Mouse (Mus musculus) limb, embryonic 11.5 days (tissue): Measurements from ENCODE around the gene Polr3b. TPM values are rescaled to one million over a fixed set of nuclear protein-coding genes. Genes with fewer than 3 reads are reported as not detected.

Experiments used
- ATAC-seq: fragments of 200-750 bp; cut with Nextera tagmentation; 2 replicates; pipeline ENCODE4 v1.8.0; 2017; ENCODE audit warnings: low read depth; ENCODE audit not compliant: insufficient number of reproducible peaks, low FRiP score, low TSS enrichment
- DNase-seq: peaks from one replicate; pipeline ENCODE4 v3.0.0-alpha.2; 2015; ENCODE audit warnings: low spot score
- H3K27ac ChIP-seq: fragments of 300-500 bp; sonication (generic); replicated peaks from 2 replicates; pipeline ENCODE4 v1.5.1; 2014; ENCODE audit warnings: low read depth, mild to moderate bottlenecking, low read length
- H3K27me3 ChIP-seq: fragments of 300-500 bp; sonication (generic); 2 replicates; pipeline ENCODE4 v1.6.1; 2014; ENCODE audit warnings: mild to moderate bottlenecking, low read length, mixed read lengths; ENCODE audit not compliant: control insufficient read depth, insufficient read depth
- H3K36me3 ChIP-seq: fragments of 300-500 bp; sonication (generic); 2 replicates; pipeline ENCODE4 v1.6.1; 2014; ENCODE audit warnings: mild to moderate bottlenecking, low read length, moderate library complexity, mixed read lengths; ENCODE audit not compliant: control insufficient read depth, insufficient read depth
- H3K4me1 ChIP-seq: fragments of 300-500 bp; sonication (generic); 2 replicates; pipeline ENCODE4 v1.6.1; 2014; ENCODE audit warnings: low read length, mixed read lengths; ENCODE audit not compliant: control insufficient read depth, insufficient read depth
- H3K4me2 ChIP-seq: fragments of 300-500 bp; sonication (generic); 2 replicates; pipeline ENCODE4 v1.6.1; 2014; ENCODE audit warnings: low read depth, mild to moderate bottlenecking, moderate library complexity; ENCODE audit not compliant: severe bottlenecking
- H3K4me3 ChIP-seq: fragments of 300-500 bp; sonication (generic); 2 replicates; pipeline ENCODE4 v1.5.1; 2014; ENCODE audit warnings: low read depth, low read length
- H3K9ac ChIP-seq: fragments of 300-500 bp; sonication (generic); 2 replicates; pipeline ENCODE4 v1.6.1; 2014; ENCODE audit warnings: mild to moderate bottlenecking, low read length
- H3K9me3 ChIP-seq: fragments of 300-500 bp; sonication (generic); 2 replicates; pipeline ENCODE4 v1.6.1; 2016; ENCODE audit warnings: low read length; ENCODE audit not compliant: control insufficient read depth
- WGBS: fragments of 180-500 bp; shearing (Covaris S2); extraction: QIAGEN DNeasy Blood & Tissue Kit; methylation state at CpG from one replicate; pipeline ENCODE4 v1.1.7; 2014; 5-methylcytosine and 5-hydroxymethylcytosine counted together
- polyA plus RNA-seq: library from polyadenylated mRNA; unstranded; fragments of >200 nt; fragmentation: Nextera tagmentation; extraction: Ambion mirVana; gene quantifications from 2 replicates; pipeline ENCODE4 v1.2.1, GENCODE M21; 2014

The Polr3b gene
- polyA plus RNA-seq, 1 experiment from 2014 or later: 19.8 TPM

DNA sequence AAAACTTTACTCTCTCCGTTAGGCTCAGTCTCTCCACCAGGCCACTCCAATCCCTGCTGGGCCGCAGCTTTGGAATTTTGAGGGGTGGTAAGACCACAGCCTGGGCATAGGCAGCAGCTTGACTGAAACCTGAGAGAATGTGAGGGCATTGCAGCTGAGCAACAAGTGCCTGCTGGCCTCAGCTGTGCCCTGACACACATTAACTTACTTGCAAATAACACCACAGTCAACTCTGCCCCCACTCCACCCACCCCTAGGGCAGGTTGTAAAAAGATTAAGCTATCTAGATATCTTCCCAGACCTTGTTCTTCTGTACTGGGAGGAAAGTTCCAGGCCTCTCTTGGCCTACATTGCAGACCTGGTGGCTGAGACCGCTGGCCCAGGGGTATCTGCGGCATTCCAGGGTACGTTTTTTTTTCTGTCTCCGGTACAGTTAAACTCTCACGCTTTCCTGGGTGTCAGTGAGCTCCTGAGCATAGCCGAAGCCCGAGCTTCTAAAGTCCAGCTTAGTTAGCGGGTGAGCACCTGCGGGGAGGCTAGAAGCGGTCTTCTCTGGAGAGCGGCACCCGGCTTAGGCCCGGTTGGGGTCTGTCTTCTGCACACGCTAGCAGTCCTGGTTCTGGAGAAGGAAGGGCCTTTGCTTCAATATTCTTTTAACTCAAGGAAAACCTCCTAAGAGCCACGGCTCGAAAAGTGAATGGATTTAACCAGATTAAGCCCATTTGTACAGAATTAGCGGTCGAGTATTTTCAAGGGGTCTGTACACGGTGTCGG lies 135.5 kb downstream of the Polr3b start:
- H3K4me3 ChIP-seq: no peak overlapping the region
- 3% methylated on average over 22 of the region's 22 CpGs for WGBS

DNA sequence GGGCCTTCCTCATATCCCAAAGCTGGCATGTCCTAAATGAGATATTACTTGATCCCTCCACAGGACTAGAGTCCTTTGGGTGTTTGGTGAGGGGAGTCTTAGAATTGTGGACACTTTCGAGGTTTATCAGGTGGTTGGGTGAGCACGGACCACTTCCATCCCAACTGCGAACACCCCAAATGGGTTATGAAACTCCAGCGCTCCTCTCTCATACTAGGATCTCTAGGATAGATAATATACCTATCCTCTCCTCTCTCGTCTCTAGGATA lies 136.0 kb downstream of the Polr3b start:
- Histone ChIP-seq H3K27me3 (peaks cover 78% of the 10 kb centered on the region), H3K4me2 (no peak overlapping the region), H3K27ac (no peak overlapping the region), H3K36me3 (no peaks in the 10 kb centered on the region), H3K4me1 (peaks cover 24% of the 10 kb centered on the region), H3K9ac (no peak overlapping the region), H3K9me3 (no peaks in the 10 kb centered on the region), H3K4me3 (no peak overlapping the region)
- DNase-seq (peak; percentile 52), ATAC-seq (no peak)
- WGBS: 4% methylated on average over 5 of the region's 5 CpGs

More for the DNA sequence above, 135.5 kb downstream of the Polr3b start:
- Histone ChIP-seq H3K36me3 (no peaks in the 10 kb centered on the region), H3K27ac (no peak overlapping the region), H3K27me3 (peaks cover 83% of the 10 kb centered on the region), H3K9ac (no peak overlapping the region), H3K4me1 (peaks cover 24% of the 10 kb centered on the region), H3K9me3 (no peaks in the 10 kb centered on the region), H3K4me2 (no peak overlapping the region; the same call in 1 of the 2 replicates)
- ATAC-seq (no peak), DNase-seq (peak; percentile 66)

GRCm38 (mm10) chr10:84758483-84759431 lies 136.7 kb downstream of the Polr3b start:
- H3K9ac ChIP-seq: no peak overlapping the region
- H3K4me2 ChIP-seq: 0 out of 2 replicates have a peak overlapping the region, but pooled peaks have one; percentile 2
- 0 out of 2 replicates have a peak overlapping the region, but pooled peaks have one; percentile 7 for H3K4me3 ChIP-seq
- peaks cover 73% of the 10 kb centered on the region for H3K27me3 ChIP-seq
- no peak for ATAC-seq
- peak; percentile 76 for DNase-seq
- H3K9me3 ChIP-seq: no peaks in the 10 kb centered on the region
- peaks cover 24% of the 10 kb centered on the region for H3K4me1 ChIP-seq
- WGBS: 1% methylated on average over 51 of the region's 51 CpGs
- H3K27ac ChIP-seq: no peak overlapping the region
- no peaks in the 10 kb centered on the region for H3K36me3 ChIP-seq

DNA sequence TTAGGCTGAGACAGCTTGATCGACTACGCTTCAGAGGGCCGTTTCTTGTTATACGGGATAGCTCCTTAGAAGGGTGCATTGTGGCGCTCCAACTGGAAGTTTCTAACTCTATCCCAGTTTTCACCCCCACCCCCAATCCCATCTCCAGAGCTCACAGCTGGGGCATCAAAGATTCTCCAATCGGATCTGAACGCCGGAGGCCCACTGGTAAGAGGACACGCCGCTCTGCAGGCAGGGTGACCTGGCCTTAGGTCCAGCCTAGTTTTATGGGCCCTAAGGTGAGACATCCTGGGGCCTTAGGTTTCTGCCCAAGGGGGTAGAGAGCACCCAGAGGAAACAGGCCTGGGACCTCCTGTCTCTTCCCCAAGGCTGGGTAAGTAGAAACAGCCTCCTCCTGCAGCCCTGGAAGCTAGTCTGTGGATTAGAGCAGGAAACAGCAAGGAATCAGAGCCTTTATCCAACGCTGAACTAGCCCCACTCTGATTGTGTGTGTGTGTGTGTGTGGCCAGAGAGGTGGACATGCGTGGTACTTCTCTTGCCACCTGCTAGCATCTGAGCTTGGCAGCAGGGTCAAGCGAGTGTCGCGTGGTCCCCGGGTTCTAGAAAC lies 137.5 kb downstream of the Polr3b start:
- Histone ChIP-seq H3K27ac (no peak overlapping the region), H3K27me3 (peaks cover 64% of the 10 kb centered on the region), H3K4me3 (peak overlapping the region; percentile 29), H3K36me3 (no peaks in the 10 kb centered on the region), H3K9me3 (no peaks in the 10 kb centered on the region), H3K4me2 (peak overlapping the region; percentile 78), H3K9ac (peak overlapping the region; percentile 34), H3K4me1 (peaks cover 24% of the 10 kb centered on the region)
- no peak; the same call in 1 of the 2 replicates for ATAC-seq
- 2% methylated on average over 16 of the region's 16 CpGs for WGBS
- DNase-seq: peak; percentile 67

DNA sequence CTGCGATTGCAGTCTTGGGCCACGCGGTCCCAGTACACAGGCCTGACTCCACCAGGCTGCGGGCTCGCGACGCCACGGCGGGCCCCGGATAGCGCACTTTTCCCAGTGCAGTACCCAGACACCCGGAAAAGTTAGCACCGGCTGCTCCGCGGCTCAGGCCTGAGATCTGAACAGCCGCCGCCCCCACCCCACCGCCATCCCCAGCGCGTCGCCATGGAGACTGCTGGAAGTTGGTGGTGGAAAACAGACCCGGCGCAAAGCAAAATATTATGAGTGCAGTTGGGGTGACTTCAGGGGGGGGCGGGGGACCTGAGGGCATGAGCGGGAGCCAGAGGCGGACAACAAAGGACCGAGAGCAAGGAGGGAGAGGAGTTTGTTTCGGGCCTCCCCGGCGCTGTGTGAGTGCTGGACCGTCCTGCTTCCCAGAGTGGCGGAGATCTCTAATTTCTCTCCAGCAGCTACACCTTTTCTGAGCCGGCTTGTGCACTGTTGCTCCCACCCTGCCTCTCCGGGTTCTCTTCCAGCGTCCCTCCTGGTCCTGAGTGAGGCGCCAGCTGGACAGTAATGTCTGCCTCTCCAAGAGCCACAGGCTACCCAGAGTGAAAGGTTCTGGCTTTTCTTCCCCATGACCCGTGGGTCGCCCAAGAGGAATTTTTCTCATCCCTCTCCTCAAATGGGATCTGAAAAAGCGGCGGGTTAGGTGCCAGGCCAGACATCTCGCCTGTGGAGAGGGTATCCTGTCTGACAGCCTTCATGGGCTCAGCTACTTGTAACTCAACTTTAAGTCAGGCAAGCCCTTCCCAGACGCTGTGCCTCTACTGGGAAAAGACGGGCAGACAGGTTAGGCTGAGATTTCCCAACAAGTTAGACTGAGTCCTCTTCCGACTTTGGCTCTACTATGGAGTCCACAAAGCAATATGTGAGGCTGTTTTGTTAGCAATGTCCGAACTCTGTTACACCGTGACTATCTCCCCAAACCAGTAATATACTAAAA lies 138.3 kb downstream of the Polr3b start:
- ATAC-seq (peak; percentile 48), DNase-seq (peak; percentile 67)
- H3K27me3 ChIP-seq: peaks cover 56% of the 10 kb centered on the region
- 4% methylated on average over 46 of the region's 46 CpGs for WGBS
- H3K9me3 ChIP-seq: no peaks in the 10 kb centered on the region
- peak overlapping the region; percentile 29 for H3K4me3 ChIP-seq
- no peak overlapping the region for H3K27ac ChIP-seq
- no peaks in the 10 kb centered on the region for H3K36me3 ChIP-seq
- H3K9ac ChIP-seq: peak overlapping the region; percentile 34
- H3K4me2 ChIP-seq: peak overlapping the region; percentile 78
- peaks cover 16% of the 10 kb centered on the region for H3K4me1 ChIP-seq

- WGBS: 73% methylated on average over 10 of the region's 10 CpGs
- Histone ChIP-seq H3K27me3 (peaks cover 2% of the 10 kb centered on the region; the same call in 1 of the 2 replicates), H3K4me2 (no peak overlapping the region), H3K9me3 (no peaks in the 10 kb centered on the region), H3K4me1 (no peaks in the 10 kb centered on the region), H3K4me3 (no peak overlapping the region), H3K27ac (no peak overlapping the region), H3K9ac (no peak overlapping the region), H3K36me3 (no peaks in the 10 kb centered on the region)
- ATAC-seq (no peak), DNase-seq (no peak)
Observed at GRCm38 (mm10) chr10:84768766-84769165, 146.7 kb downstream of the Polr3b start.

- Histone ChIP-seq H3K27ac (no peak overlapping the region), H3K4me3 (no peak overlapping the region), H3K9me3 (no peaks in the 10 kb centered on the region), H3K9ac (no peak overlapping the region), H3K4me2 (no peak overlapping the region), H3K27me3 (no peaks in the 10 kb centered on the region), H3K4me1 (no peaks in the 10 kb centered on the region), H3K36me3 (no peaks in the 10 kb centered on the region)
- DNase-seq (no peak), ATAC-seq (no peak)
- WGBS: 86% methylated on average over 4 of the region's 4 CpGs
Observed at GRCm38 (mm10) chr10:84772380-84773130, 150.5 kb downstream of the Polr3b start.
